Mouse (Mus musculus): ENCODE measurements around the gene Pex5.

Pex5 gene

GRCm38 (mm10) chr6:124414927-124415325 lies at the start of gene Pex5:
Pex5 (minus strand) TSS chr6:124415067.
- DNase-seq (ENCODE audit: low spot score) = peak; percentile 96

- DNase-seq (ENCODE audit: low spot score) = no peak
These were observed 49.0 kb upstream of the Pex5 start for GRCm38 (mm10) chr6:124463881-124464291.

- DNase-seq (ENCODE audit: low spot score) = no peak
These were observed 44.5 kb upstream of the Pex5 start for GRCm38 (mm10) chr6:124459388-124459787.

DNA sequence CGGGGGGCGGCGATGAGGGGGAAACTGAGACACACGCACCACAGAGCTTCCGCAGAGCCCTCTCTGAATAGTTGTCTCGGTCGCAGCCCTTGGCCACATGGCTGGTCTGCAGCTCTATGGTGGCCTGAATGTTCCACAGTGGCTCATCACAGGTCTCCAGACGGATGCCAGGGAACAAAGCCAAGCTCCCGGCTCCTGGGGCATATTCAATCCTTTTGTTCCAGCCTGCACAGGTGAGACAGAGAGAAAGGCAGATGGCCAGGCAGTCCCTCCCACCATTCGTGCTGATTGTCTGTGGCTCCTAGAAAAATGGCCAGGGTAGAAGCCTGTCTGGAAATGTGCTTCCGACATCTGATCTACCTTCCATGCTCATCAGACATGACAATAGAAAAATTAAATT lies 43.6 kb upstream of the Pex5 start:
- no peak for DNase-seq (ENCODE audit: low spot score)

GRCm38 (mm10) chr6:124457827-124458226 lies 43.0 kb upstream of the Pex5 start:
- no peak for DNase-seq (ENCODE audit: low spot score)

DNA sequence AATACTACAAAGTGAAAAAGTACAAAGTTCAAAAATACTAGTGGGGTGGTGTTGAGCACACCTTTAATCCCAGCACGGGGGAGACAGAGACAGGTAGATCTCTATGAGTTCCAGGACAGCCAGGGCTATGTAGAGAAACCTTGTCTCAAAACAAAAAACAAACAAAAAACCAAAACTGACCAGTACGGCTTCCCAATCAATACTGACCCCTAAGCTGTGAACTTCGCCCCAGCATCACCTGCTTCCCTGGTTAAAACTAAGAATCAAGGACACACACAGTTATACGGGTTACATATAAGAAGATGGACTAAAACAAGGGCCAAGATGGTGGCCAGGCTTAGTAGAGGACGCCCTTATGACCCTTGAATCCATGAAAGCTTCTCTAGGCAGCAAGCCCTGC lies 41.4 kb upstream of the Pex5 start:
- no peak for DNase-seq (ENCODE audit: low spot score)

GRCm38 (mm10) chr6:124453756-124454155 lies 38.9 kb upstream of the Pex5 start:
- DNase-seq (ENCODE audit: low spot score) = no peak

GRCm38 (mm10) chr6:124451995-124452394 lies 37.1 kb upstream of the Pex5 start:
- DNase-seq (ENCODE audit: low spot score) = no peak

- DNase-seq (ENCODE audit: low spot score) = no peak
These were observed 35.0 kb upstream of the Pex5 start for GRCm38 (mm10) chr6:124449668-124450383.

DNA sequence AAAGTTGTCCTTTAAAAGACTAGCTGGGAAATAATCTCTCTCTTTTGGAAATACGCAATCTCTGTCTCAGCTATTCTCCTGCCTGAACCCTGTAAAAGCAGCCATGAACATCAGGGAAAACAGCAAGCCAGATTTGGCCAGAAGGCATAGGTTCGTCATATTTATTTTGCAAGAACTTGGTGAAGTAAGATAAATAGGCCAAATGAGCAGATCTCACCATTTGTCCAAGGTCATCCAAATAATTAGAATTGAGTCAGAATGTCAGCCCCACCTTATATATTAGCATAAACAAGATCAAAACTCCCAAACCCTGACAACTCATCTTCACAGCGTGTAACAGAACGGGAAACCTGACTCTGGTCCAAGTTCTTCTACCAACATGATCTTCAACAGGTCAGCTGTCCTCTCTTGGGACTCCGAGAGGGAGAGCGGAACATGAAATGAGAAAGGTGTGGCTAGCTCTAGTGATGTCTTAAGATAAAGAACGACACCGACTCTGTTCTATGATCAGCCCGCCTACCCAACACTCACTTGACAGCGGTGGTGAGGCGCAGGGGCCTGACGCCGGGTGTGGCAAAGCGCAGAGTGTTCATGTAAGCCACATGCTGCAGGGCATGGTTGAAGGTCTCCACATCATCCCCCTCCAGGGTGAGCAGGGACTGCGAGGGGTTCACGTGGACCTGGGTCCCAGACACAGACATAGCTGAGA lies 34.2 kb upstream of the Pex5 start:
- DNase-seq (ENCODE audit: low spot score) = no peak

DNA sequence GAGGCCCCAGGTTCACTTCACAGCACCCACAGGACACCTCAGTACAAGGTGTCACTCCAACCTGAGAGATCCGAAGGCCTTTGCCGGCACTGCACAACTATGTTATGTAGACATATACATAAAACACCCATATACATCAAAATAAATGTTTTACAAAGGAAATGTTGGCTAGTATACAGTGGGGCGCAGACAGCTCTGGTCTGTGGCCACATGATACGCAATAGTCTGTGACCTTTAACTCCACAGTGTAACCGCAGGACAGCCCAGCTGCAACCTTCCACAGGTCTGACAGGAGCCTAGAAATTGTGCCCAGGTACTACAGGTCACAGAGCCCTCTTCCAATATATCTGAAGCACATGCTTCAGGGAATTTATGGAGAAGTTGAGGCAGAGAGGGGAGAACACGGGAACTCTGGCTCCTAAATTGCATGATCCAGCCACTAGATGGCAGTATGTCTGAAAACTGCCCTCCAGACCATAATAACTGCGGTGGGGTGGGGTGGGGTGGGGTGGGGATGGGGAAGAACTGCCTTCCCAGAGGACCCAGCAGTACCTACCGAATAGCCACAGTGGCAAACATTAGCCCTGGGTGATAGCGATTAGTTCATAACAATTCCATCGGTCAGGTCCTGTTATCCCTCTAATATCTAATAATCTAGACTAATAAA lies 33.5 kb upstream of the Pex5 start:
- DNase-seq (ENCODE audit: low spot score) = no peak

DNA sequence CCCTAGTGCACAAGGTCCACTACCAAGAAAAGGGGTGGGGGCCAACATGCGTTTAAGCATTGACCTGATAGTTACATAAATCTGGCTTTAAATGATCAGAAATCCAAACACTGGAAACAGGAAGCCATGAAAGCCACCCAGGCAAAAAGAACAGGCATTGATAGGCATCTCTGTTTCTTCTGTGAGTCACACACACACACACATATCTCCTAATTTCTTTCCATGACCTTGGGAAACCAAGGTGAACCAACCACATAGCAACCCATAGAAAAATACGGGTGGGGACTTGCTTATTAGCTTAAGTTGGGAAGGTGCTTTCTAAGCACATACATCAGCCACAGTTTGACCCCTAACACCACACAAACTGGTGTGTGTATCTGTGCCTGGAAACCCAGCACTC lies 32.5 kb upstream of the Pex5 start:
- no peak for DNase-seq (ENCODE audit: low spot score)

- no peak for DNase-seq (ENCODE audit: low spot score)
These were observed 31.6 kb upstream of the Pex5 start for GRCm38 (mm10) chr6:124446459-124446858.

- DNase-seq (ENCODE audit: low spot score) = no peak
These were observed 31.2 kb upstream of the Pex5 start for GRCm38 (mm10) chr6:124446024-124446423.

- no peak for DNase-seq (ENCODE audit: low spot score)
These were observed 28.5 kb upstream of the Pex5 start for GRCm38 (mm10) chr6:124443338-124443737.

DNA sequence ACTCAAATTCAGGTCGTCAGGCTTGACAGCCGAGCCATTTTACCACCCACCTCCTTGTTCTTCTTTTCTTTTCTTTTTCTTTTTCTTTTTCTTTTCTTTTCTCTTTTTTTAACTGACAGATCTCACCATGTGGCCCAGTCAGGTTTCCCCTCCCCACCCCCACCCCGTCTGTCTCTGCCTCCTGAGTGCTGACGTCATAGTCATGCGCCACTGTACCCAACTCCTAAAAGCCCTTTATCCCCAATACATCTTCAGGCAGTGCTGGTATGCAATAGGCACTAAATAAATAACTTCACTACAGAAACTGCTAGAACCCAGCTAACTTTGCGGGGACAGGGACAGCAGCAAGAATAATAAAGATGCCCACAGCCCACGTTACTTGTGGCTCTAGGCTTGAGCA lies 21.4 kb upstream of the Pex5 start:
- no peak for DNase-seq (ENCODE audit: low spot score)

- DNase-seq (ENCODE audit: low spot score) = no peak
These were observed 20.3 kb upstream of the Pex5 start for GRCm38 (mm10) chr6:124435173-124435572.

- no peak for DNase-seq (ENCODE audit: low spot score)
These were observed 18.9 kb upstream of the Pex5 start for GRCm38 (mm10) chr6:124433688-124434324.

- no peak for DNase-seq (ENCODE audit: low spot score)
These were observed 16.1 kb upstream of the Pex5 start for GRCm38 (mm10) chr6:124430784-124431495.

- DNase-seq (ENCODE audit: low spot score) = no peak
These were observed 15.5 kb upstream of the Pex5 start for GRCm38 (mm10) chr6:124430379-124430778.

DNA sequence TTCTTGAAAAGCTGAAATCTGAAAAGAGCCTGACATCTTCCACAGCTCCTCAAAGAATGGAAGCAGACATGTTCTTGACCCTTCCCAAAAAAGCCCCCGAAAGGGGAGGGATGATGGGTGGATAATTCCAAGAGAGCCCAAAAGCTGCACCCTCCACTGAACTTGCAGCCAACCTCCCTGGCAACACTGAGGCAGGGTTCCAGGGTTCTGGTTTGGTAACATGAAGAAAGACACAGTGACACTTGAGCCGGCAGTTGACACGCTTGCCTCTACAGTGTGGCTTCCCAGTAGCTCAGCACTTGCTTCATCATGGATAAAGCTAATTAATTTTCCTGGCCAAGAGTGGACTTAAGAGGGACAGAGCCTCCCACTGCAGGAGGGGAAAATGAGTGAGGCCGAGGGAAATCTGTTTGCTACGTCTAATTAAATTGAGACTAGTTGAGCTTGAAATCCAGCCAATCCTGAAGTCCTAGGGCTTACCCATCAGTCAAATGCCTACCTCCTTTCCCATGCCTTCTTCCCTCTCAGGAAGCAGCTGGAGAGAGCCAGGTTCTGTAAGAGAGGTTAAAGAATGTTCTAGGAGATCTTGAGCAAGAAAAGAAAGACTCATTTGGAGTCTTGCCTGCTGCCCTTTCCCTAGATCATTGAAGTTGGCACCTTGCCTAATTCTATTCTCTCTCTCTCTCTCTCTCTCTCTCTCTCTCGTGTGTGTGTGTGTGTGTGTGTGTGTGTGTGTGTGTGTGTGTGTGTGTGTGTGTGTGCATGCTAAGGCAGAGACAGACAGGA lies 13.1 kb upstream of the Pex5 start:
- DNase-seq (ENCODE audit: low spot score) = no peak

Data from left cerebral cortex, adult 11 months (tissue).